Mouse (Mus musculus) brain, embryonic 14.5 days (tissue): ENCODE data around the gene Gm11992.

Experiments
- CTCF ChIP-seq: fragments of 200-500 bp; IDR thresholded peaks from 2 replicates; pipeline ENCODE4 v1.5.1; 2012; ENCODE audit warnings: inconsistent platforms, mild to moderate bottlenecking, moderate library complexity, borderline replicate concordance; ENCODE audit not compliant: insufficient read depth, insufficient read length; ENCODE audit errors: extremely low read depth
- POLR2A ChIP-seq: fragments of 200-500 bp; IDR thresholded peaks from 2 replicates; pipeline ENCODE4 v1.6.1; 2012; ENCODE audit warnings: mild to moderate bottlenecking, inconsistent platforms, borderline replicate concordance; ENCODE audit not compliant: poor library complexity, insufficient read depth, insufficient read length, severe bottlenecking; ENCODE audit errors: extremely low read depth

- TF ChIP-seq POLR2A (no peak), CTCF (no peak)
These were observed 68.5 kb downstream of the Gm11992 start for GRCm38 (mm10) chr11:9116916-9117315.
